Mouse (Mus musculus) limb, embryonic 11.5 days (tissue): ENCODE results near the gene Lpp. TPM values are rescaled to one million over a fixed set of nuclear protein-coding genes. Genes with fewer than 3 reads are reported as not detected.

Source experiments
- ATAC-seq: fragments of 200-750 bp; cut with Nextera tagmentation; 2 replicates; pipeline ENCODE4 v1.8.0; 2017; ENCODE audit warnings: low read depth; ENCODE audit not compliant: insufficient number of reproducible peaks, low FRiP score, low TSS enrichment
- DNase-seq: peaks from one replicate; pipeline ENCODE4 v3.0.0-alpha.2; 2015; ENCODE audit warnings: low spot score
- H3K27ac ChIP-seq: fragments of 300-500 bp; sonication (generic); replicated peaks from 2 replicates; pipeline ENCODE4 v1.5.1; 2014; ENCODE audit warnings: low read depth, mild to moderate bottlenecking, low read length
- H3K27me3 ChIP-seq: fragments of 300-500 bp; sonication (generic); 2 replicates; pipeline ENCODE4 v1.6.1; 2014; ENCODE audit warnings: mild to moderate bottlenecking, low read length, mixed read lengths; ENCODE audit not compliant: control insufficient read depth, insufficient read depth
- H3K36me3 ChIP-seq: fragments of 300-500 bp; sonication (generic); 2 replicates; pipeline ENCODE4 v1.6.1; 2014; ENCODE audit warnings: mild to moderate bottlenecking, low read length, moderate library complexity, mixed read lengths; ENCODE audit not compliant: control insufficient read depth, insufficient read depth
- H3K4me1 ChIP-seq: fragments of 300-500 bp; sonication (generic); 2 replicates; pipeline ENCODE4 v1.6.1; 2014; ENCODE audit warnings: low read length, mixed read lengths; ENCODE audit not compliant: control insufficient read depth, insufficient read depth
- H3K4me2 ChIP-seq: fragments of 300-500 bp; sonication (generic); 2 replicates; pipeline ENCODE4 v1.6.1; 2014; ENCODE audit warnings: low read depth, mild to moderate bottlenecking, moderate library complexity; ENCODE audit not compliant: severe bottlenecking
- H3K4me3 ChIP-seq: fragments of 300-500 bp; sonication (generic); 2 replicates; pipeline ENCODE4 v1.5.1; 2014; ENCODE audit warnings: low read depth, low read length
- H3K9ac ChIP-seq: fragments of 300-500 bp; sonication (generic); 2 replicates; pipeline ENCODE4 v1.6.1; 2014; ENCODE audit warnings: mild to moderate bottlenecking, low read length
- H3K9me3 ChIP-seq: fragments of 300-500 bp; sonication (generic); 2 replicates; pipeline ENCODE4 v1.6.1; 2016; ENCODE audit warnings: low read length; ENCODE audit not compliant: control insufficient read depth
- WGBS: fragments of 180-500 bp; shearing (Covaris S2); extraction: QIAGEN DNeasy Blood & Tissue Kit; methylation state at CpG from one replicate; pipeline ENCODE4 v1.1.7; 2014; 5-methylcytosine and 5-hydroxymethylcytosine counted together
- polyA plus RNA-seq: library from polyadenylated mRNA; unstranded; fragments of >200 nt; fragmentation: Nextera tagmentation; extraction: Ambion mirVana; gene quantifications from 2 replicates; pipeline ENCODE4 v1.2.1, GENCODE M21; 2014

Gene Lpp
- polyA plus RNA-seq, 1 experiment from 2014 or later: 38.2 TPM

DNA sequence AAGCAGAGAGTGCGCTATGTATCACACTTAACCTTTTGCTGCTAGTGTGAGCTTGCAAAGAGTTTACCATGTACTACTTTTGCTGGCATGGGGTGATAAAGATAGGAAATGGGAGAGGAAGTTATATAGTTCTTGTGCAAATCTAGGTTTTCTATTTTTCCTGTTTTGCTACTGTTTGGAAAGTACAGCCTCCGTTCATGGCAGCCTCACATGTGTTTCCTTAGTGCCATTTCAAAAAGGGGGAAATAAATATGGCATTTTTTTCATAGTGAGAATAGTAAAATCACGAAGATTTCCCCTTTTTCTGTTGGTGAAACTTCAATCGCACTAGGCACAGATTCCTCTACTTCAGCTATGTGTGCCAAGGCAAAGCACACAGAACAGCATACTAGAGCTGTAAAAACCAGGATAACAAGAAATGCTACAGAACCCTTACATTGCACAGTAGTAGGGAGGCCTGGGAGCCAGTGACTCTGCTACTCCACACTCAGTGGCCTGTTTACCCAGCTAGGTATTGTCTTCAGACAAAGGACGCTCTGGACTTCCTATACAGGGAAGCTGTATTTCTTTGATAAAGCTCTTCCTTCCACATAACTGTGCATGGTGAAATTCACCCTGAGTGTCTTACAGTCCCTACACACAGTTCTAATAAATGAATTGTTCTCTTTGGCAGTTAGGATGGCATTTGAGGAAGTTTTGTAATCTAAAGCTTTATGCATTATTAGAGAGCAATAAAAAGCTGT, 276.6 kb downstream of the Lpp start:
- Histone ChIP-seq H3K4me3 (no peak overlapping the region), H3K9ac (no peak overlapping the region), H3K27me3 (no peaks in the 10 kb centered on the region), H3K4me2 (no peak overlapping the region), H3K36me3 (no peaks in the 10 kb centered on the region), H3K27ac (no peak overlapping the region), H3K9me3 (no peaks in the 10 kb centered on the region), H3K4me1 (no peaks in the 10 kb centered on the region)
- ATAC-seq: no peak
- no peak for DNase-seq
- 89% methylated on average over 5 of the region's 5 CpGs for WGBS

DNA sequence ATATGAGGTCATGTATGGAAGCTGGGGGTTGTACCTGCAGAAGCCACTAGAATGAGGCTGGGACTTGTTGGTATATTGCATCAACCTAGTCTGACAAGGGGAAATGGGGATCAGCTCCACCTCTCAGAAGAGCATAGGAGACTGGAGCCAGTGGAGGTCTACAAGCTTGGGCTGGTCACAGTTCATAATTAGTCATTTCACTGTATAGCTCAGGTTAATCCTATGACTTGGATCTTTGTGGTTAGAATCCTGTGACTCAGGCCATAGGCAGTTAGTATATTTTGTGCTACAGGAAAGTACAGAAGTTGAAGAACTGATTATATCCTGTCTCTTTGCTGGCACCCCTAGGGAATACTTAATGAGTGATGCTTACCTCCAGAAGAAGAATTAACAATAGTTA, 285.6 kb downstream of the Lpp start:
- Histone ChIP-seq H3K4me3 (no peak overlapping the region), H3K9me3 (no peaks in the 10 kb centered on the region), H3K36me3 (no peaks in the 10 kb centered on the region), H3K27ac (no peak overlapping the region), H3K4me1 (no peaks in the 10 kb centered on the region), H3K27me3 (no peaks in the 10 kb centered on the region), H3K9ac (no peak overlapping the region), H3K4me2 (no peak overlapping the region)
- DNase-seq (no peak), ATAC-seq (no peak)

DNA sequence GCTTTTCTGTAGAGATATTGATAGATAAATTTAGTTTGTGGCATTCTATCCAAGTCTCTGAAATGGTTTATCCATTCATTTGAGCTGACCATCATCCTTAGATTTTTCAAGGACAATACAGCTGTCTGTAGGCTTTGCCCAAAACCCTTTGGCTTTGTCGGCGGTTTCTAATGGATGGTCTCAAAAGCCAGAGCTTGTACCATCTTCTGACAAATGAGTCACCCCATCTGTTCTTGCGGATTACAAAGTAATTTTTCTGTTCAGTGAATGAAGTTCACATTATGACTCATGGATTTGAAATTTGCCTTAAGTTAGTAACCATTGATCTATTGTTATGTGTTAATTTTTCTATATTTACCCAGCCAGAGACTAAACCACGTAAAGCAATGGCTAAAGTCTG, 301.8 kb downstream of the Lpp start:
- Histone ChIP-seq H3K9ac (no peak overlapping the region), H3K4me1 (no peaks in the 10 kb centered on the region), H3K36me3 (no peaks in the 10 kb centered on the region), H3K4me3 (no peak overlapping the region), H3K4me2 (no peak overlapping the region), H3K27ac (no peak overlapping the region), H3K9me3 (no peaks in the 10 kb centered on the region), H3K27me3 (no peaks in the 10 kb centered on the region)
- ATAC-seq (no peak), DNase-seq (no peak)
- WGBS: 94% methylated on average over 4 of the region's 4 CpGs

DNA sequence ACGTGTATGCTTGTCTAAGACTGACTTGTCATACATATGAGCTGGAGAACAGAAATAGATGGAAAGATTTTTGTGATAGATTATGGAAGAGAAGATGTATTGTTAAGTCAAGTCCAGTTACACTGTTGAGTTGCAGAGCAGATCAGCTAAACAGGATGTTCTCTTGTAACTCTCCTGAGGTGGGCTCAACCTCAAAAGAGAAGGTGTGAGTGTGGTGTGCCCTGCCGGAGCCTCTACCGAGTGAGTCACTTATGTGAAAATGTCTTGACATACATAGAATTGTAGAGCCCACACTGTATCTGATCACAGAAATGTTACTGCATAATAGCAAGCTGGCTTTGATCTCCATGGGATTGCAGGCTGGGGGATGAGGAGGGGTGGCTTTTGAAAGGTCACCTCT, 310.9 kb downstream of the Lpp start:
- 94% methylated on average over 3 of the region's 3 CpGs for WGBS
- no peaks in the 10 kb centered on the region for H3K36me3 ChIP-seq
- no peak for ATAC-seq

DNA sequence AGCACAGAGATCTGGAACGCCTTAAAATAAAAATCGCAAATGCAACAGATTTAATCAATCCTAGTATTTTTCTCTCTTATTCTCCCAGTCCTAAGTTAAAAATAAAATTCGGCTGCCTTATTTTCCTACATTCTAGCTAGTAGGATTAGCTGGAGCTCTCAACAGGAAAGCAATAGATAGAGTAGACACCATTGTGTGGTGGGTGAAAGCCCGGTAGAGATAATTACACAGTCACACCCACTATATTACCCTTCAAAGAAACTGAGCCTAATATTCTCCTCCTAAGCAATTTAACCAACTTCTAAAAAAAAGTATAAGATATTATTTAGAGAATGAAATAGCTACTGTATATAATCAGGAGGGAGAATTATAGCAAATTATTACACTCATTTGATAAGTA, 330.3 kb downstream of the Lpp start:
- H3K27ac ChIP-seq: no peak overlapping the region
- H3K4me3 ChIP-seq: no peak overlapping the region
- ATAC-seq: no peak
- no peaks in the 10 kb centered on the region for H3K36me3 ChIP-seq
- no peaks in the 10 kb centered on the region for H3K27me3 ChIP-seq
- H3K4me2 ChIP-seq: no peak overlapping the region
- H3K4me1 ChIP-seq: no peaks in the 10 kb centered on the region
- no peak for DNase-seq
- WGBS: 84% methylated on average over 4 of the region's 4 CpGs
- H3K9ac ChIP-seq: no peak overlapping the region
- H3K9me3 ChIP-seq: no peaks in the 10 kb centered on the region

More for the DNA sequence above, 310.9 kb downstream of the Lpp start:
- Histone ChIP-seq H3K27me3 (no peaks in the 10 kb centered on the region), H3K4me3 (no peak overlapping the region), H3K4me2 (no peak overlapping the region), H3K9me3 (no peaks in the 10 kb centered on the region), H3K9ac (no peak overlapping the region), H3K27ac (no peak overlapping the region), H3K4me1 (no peaks in the 10 kb centered on the region)
- no peak for DNase-seq

DNA sequence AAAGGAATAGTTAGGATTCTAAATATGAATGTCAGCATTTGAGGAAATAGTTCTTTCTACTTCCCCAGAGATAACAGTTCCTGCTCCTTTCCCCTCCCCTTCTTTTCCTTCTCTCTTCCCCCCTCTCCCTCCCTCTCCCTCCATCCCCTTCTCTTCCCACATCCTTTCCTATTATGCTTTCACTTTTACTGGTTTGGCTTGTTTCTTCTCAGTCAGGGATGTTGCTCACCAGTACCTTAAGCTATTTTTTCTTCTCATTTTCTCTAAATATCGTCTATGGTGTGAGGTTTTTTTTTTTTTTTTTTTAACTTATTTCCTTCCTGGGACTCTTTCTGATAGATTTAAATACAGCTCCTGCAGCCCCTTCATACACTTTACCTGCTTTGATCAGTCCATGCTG, 339.4 kb downstream of the Lpp start:
- no peak overlapping the region for H3K27ac ChIP-seq
- H3K9me3 ChIP-seq: no peaks in the 10 kb centered on the region
- ATAC-seq (no peak), DNase-seq (no peak)
- no peaks in the 10 kb centered on the region for H3K27me3 ChIP-seq
- no peak overlapping the region for H3K9ac ChIP-seq
- no peak overlapping the region for H3K4me3 ChIP-seq
- no peaks in the 10 kb centered on the region for H3K4me1 ChIP-seq
- no peak overlapping the region for H3K4me2 ChIP-seq
- H3K36me3 ChIP-seq: no peaks in the 10 kb centered on the region
- WGBS: 77% methylated on average over 1 of the region's 1 CpGs

DNA sequence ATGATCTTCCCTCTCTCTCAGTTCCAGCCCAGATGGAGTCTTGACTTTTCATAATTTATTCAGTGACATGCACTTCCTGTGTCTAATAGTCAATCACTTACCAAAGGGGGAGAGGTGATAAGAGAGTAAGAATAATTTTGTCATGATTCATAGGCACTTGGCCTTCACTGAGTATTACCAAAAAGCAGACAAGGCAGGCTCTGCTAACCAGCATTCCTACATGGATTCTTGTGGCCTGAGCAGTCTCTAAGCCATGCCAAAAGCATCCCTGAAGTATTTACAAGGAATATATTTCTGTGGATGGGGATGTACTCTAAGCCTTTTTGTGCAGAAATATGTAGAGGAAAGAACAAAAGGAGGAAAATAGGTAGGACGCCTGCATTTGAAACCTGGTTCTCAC, 340.0 kb downstream of the Lpp start:
- no peak overlapping the region for H3K4me2 ChIP-seq
- H3K4me3 ChIP-seq: no peak overlapping the region
- ATAC-seq: no peak
- H3K9me3 ChIP-seq: no peaks in the 10 kb centered on the region
- no peak overlapping the region for H3K9ac ChIP-seq
- H3K27me3 ChIP-seq: no peaks in the 10 kb centered on the region
- H3K36me3 ChIP-seq: no peaks in the 10 kb centered on the region
- H3K4me1 ChIP-seq: no peaks in the 10 kb centered on the region
- no peak overlapping the region for H3K27ac ChIP-seq
- DNase-seq: no peak
- 87% methylated on average over 1 of the region's 1 CpGs for WGBS

DNA sequence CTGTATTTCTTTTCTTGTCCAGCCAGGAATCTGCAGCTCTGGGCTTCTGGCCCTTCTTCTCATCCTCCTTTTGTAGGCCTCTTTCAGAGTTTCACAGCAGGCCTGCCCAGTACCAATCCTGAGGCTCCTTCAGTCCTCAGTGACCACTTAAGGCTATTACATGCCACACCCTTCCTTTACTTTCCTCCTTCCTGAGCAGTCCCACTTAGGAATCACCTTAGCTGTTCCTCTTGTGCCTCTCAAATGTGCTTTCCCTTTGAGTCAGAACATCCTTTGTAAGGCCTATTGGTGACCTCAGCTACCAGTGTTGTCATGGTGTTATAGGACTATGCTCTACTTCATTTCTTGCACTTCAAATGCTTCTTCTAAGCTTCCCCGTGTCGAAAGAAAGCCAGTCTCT, 342.4 kb downstream of the Lpp start:
- Histone ChIP-seq H3K9ac (no peak overlapping the region), H3K9me3 (no peaks in the 10 kb centered on the region), H3K4me3 (no peak overlapping the region), H3K27me3 (no peaks in the 10 kb centered on the region), H3K27ac (no peak overlapping the region), H3K4me2 (no peak overlapping the region), H3K4me1 (no peaks in the 10 kb centered on the region), H3K36me3 (no peaks in the 10 kb centered on the region)
- DNase-seq: no peak
- 94% methylated on average over 2 of the region's 2 CpGs for WGBS
- no peak for ATAC-seq
